Mouse (Mus musculus) midbrain, embryonic 15.5 days (tissue): ENCODE measurements around the gene Ccdc175. TPM values are rescaled to one million over a fixed set of nuclear protein-coding genes. Genes with fewer than 3 reads are reported as not detected.

Experiments
- ATAC-seq: fragments of 200-750 bp; cut with Nextera tagmentation; replicated peaks from 2 replicates; pipeline ENCODE4 v1.8.0; 2017; ENCODE audit warnings: moderate TSS enrichment
- H3K27ac ChIP-seq: fragments of 300-500 bp; sonication (generic); 2 replicates; pipeline ENCODE4 v1.5.1; 2015; ENCODE audit warnings: mild to moderate bottlenecking, inconsistent platforms
- H3K27me3 ChIP-seq: fragments of 300-500 bp; sonication (generic); replicated peaks from 2 replicates; pipeline ENCODE4 v1.6.1; 2015; ENCODE audit warnings: inconsistent platforms
- H3K36me3 ChIP-seq: fragments of 300-500 bp; sonication (generic); replicated peaks from 2 replicates; pipeline ENCODE4 v1.6.1; 2015; ENCODE audit warnings: inconsistent platforms
- H3K4me1 ChIP-seq: fragments of 300-500 bp; sonication (generic); 2 replicates; pipeline ENCODE4 v1.6.1; 2015; ENCODE audit warnings: inconsistent platforms
- H3K4me2 ChIP-seq: fragments of 300-500 bp; sonication (generic); 2 replicates; pipeline ENCODE4 v1.6.1; 2015; ENCODE audit warnings: inconsistent platforms, mild to moderate bottlenecking, moderate library complexity
- H3K4me3 ChIP-seq: fragments of 300-500 bp; sonication (generic); 2 replicates; pipeline ENCODE4 v1.5.1; 2015; ENCODE audit warnings: mild to moderate bottlenecking, inconsistent platforms
- H3K9ac ChIP-seq: fragments of 300-500 bp; sonication (generic); 2 replicates; pipeline ENCODE4 v1.6.1; 2015; ENCODE audit warnings: mild to moderate bottlenecking, inconsistent platforms
- H3K9me3 ChIP-seq: fragments of 300-500 bp; sonication (generic); 2 replicates; pipeline ENCODE4 v1.6.1; 2016; ENCODE audit warnings: inconsistent platforms
- WGBS: fragments of 180-500 bp; shearing (Covaris S2); methylation state at CpG from one replicate; pipeline ENCODE4 v1.1.7; 2015; ENCODE audit warnings: mixed read lengths; 5-methylcytosine and 5-hydroxymethylcytosine counted together
- microRNA-seq: library from miRNA; unstranded; fragments of <30 nt; microRNA quantifications from one replicate; pipeline ENCODE4, GENCODE M21; 2016
- polyA plus RNA-seq: library from polyadenylated mRNA; unstranded; fragments of >200 nt; fragmentation: Nextera tagmentation; extraction: Ambion mirVana; gene quantifications from 2 replicates; pipeline ENCODE4 v1.2.1, GENCODE M21; 2015

Gene Ccdc175
- polyA plus RNA-seq, 1 experiment from 2014 or later, result not detected

- no peak overlapping the region for H3K9ac ChIP-seq
- H3K27me3 ChIP-seq, result no peaks in the 10 kb centered on the region
- peaks cover 8% of the 10 kb centered on the region; the same call in 1 of the 2 replicates for H3K9me3 ChIP-seq
- no peak overlapping the region for H3K27ac ChIP-seq
- ATAC-seq, result no peak
- H3K4me3 ChIP-seq, result no peak overlapping the region
- WGBS, result 17% methylated on average over 6 of the region's 6 CpGs
- H3K4me2 ChIP-seq, result no peak overlapping the region
- H3K4me1 ChIP-seq, result no peaks in the 10 kb centered on the region
- H3K36me3 ChIP-seq, result no peaks in the 10 kb centered on the region
These were observed 131.0 kb downstream of the Ccdc175 start for GRCm38 (mm10) chr12:72053851-72054250.

GRCm38 (mm10) chr12:72053303-72053702 is 131.5 kb downstream of the Ccdc175 start:
- Histone ChIP-seq H3K9ac (no peak overlapping the region), H3K4me2 (no peak overlapping the region), H3K4me3 (no peak overlapping the region), H3K27me3 (no peaks in the 10 kb centered on the region), H3K4me1 (no peaks in the 10 kb centered on the region), H3K27ac (no peak overlapping the region), H3K9me3 (peaks cover 8% of the 10 kb centered on the region; the same call in 1 of the 2 replicates), H3K36me3 (no peaks in the 10 kb centered on the region)
- 39% methylated on average over 6 of the region's 6 CpGs for WGBS
- ATAC-seq, result no peak

- no peak for ATAC-seq
- H3K9ac ChIP-seq, result no peak overlapping the region
- 87% methylated on average over 6 of the region's 6 CpGs for WGBS
These were observed 132.3 kb downstream of the Ccdc175 start for GRCm38 (mm10) chr12:72052571-72052970.

More at GRCm38 (mm10) chr12:72052571-72052970, 132.3 kb downstream of the Ccdc175 start:
- Histone ChIP-seq H3K9me3 (peaks cover 8% of the 10 kb centered on the region; the same call in 1 of the 2 replicates), H3K27me3 (no peaks in the 10 kb centered on the region), H3K4me3 (no peak overlapping the region), H3K36me3 (no peaks in the 10 kb centered on the region), H3K27ac (no peak overlapping the region), H3K4me1 (no peaks in the 10 kb centered on the region), H3K4me2 (no peak overlapping the region)

Small RNAs within 50 kb of the gene (microRNA-seq; reads per million reads assigned to microRNA genes)
- gene Gm24466, result not detected

Other genes with a start within 250 kb of the Ccdc175 start
- 7.6 and 7.8 TPM in 2 replicates for gene Gpr135, start 113.9 kb downstream of the Ccdc175 start, polyA plus RNA-seq
- 10.7 and 11.8 TPM in 2 replicates for gene L3hypdh, start 99.6 kb downstream of the Ccdc175 start, polyA plus RNA-seq
- gene Jkamp, start 99.4 kb downstream of the Ccdc175 start, polyA plus RNA-seq, result 129 and 135 TPM in 2 replicates
- 3,115 and 3,141 TPM in 2 replicates for gene Rtn1, start 224.0 kb upstream of the Ccdc175 start, polyA plus RNA-seq